ENCODE assay signal across 12 mouse cellular contexts in the genomic region with DNA sequence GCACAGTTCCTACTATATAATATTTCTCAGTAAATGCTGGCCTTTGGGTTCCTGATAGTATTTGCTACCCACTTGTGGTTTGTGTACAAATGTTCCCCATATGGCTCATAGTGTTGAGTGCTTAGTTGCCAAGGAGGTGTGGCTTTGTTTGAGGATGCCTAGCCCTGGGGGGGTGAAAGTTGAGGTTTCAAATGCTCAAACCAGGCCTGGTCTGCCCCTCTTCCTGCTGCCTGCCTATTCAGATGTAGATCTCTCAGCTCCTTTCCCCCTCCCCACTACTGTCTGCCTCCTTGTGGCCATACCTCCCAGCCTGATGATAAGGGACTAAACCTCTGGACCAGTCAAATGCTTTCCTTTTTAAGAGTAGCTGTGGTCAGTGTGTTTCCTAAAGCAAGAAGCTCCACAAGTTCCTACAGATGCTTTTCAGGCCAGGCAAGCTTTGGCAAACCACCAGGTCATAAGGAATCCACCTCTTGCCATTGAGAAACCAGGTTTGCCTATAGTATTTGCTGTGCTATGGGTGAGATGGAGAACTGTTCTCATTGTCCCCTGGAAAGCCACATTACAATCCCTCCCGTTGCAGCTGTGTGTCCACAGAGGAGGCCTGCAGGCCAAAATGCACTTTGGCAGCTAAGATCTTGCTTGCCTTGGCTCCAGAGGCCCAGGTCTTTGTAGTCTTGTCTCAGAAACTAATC.
DNase-seq lines count a peak whose midpoint lies in the region; ATAC-seq and TF ChIP-seq lines count a peak whose summit lies in the region.
"Had no signal": no experiment of that assay in that cellular context is flagged by ENCODE, and none has a peak within 500 bp of the region (broad histone marks: within the 10 kb centered on the region; RNA-seq: fewer than 3 reads in every experiment).

No protein-coding gene starts in this region.

- peak; percentile 95 for TF ChIP-seq EP300 in ES-Bruce4 (IDR thresholded peaks at IDR 0.05; ENCODE audit: insufficient read depth, low read depth, low read length)

- H3K9ac ChIP-seq in limb, embryonic 13.5 days = no peak overlapping the region
- H3K9ac ChIP-seq in ES-Bruce4 (ENCODE audit: low read depth, poor library complexity, severe bottlenecking) = no peak overlapping the region
- 0 out of 2 replicates have a peak overlapping the region, but pooled peaks have one; percentile 7 for H3K9ac ChIP-seq in embryonic facial prominence, embryonic 14.5 days (ENCODE audit: low read depth, low read length)
- H3K9ac ChIP-seq in stomach, embryonic 15.5 days = peak overlapping the region; percentile 2; the same call in 1 of the 2 replicates
- H3K9ac ChIP-seq: neural tube, embryonic 15.5 days had no signal

- TF ChIP-seq POLR2A in ES-Bruce4 (IDR thresholded peaks at IDR 0.05; ENCODE audit: insufficient read depth, low read length) = no peak

- no peak for DNase-seq in limb, embryonic 10.5 days (ENCODE audit: low spot score)
- DNase-seq in embryonic facial prominence, embryonic 14.5 days (ENCODE audit: low spot score) = no peak
- no peak for DNase-seq in MN1 (ENCODE audit: low spot score)
- no peak for DNase-seq in adrenal gland, postnatal 10 days
- DNase-seq: cerebellum, adult 2 months; thymus, postnatal 25 days had no signal

- TF ChIP-seq CTCF in ES-Bruce4 (IDR thresholded peaks at IDR 0.05; ENCODE audit: low read depth, low read length) = no peak

- no peaks in the 10 kb centered on the region for H3K36me3 ChIP-seq in limb, embryonic 13.5 days
- no peaks in the 10 kb centered on the region for H3K36me3 ChIP-seq in limb, embryonic 10.5 days
- H3K36me3 ChIP-seq in ES-Bruce4 (ENCODE audit: control insufficient read depth, insufficient read depth, low read length, poor library complexity, severe bottlenecking) = no peaks in the 10 kb centered on the region
- no peaks in the 10 kb centered on the region for H3K36me3 ChIP-seq in embryonic facial prominence, embryonic 14.5 days (ENCODE audit: control insufficient read depth, insufficient read depth, low read length)
- no peaks in the 10 kb centered on the region for H3K36me3 ChIP-seq in stomach, embryonic 15.5 days
- H3K36me3 ChIP-seq: midbrain, embryonic 10.5 days; neural tube, embryonic 15.5 days had no signal

- ATAC-seq in limb, embryonic 13.5 days (ENCODE audit: low FRiP score, low read depth) = no peak
- no peak for ATAC-seq in embryonic facial prominence, embryonic 14.5 days (ENCODE audit: low read depth)
- ATAC-seq in stomach, embryonic 15.5 days (ENCODE audit: insufficient read depth, low FRiP score, low read depth) = no peak
- ATAC-seq: Patski had no signal

- H3K4me3 ChIP-seq in limb, embryonic 13.5 days = no peak overlapping the region
- no peak overlapping the region for H3K4me3 ChIP-seq in limb, embryonic 10.5 days
- no peak overlapping the region for H3K4me3 ChIP-seq in ES-Bruce4 (ENCODE audit: low read depth, low read length)
- no peak overlapping the region for H3K4me3 ChIP-seq in embryonic facial prominence, embryonic 14.5 days (ENCODE audit: low read depth, low read length)
- no peak overlapping the region for H3K4me3 ChIP-seq in stomach, embryonic 15.5 days (replicated peaks)
- H3K4me3 ChIP-seq: midbrain, embryonic 10.5 days; neural tube, embryonic 15.5 days had no signal

- peaks cover 20% of the 10 kb centered on the region for H3K4me1 ChIP-seq in limb, embryonic 13.5 days
- H3K4me1 ChIP-seq in limb, embryonic 10.5 days = peaks cover 21% of the 10 kb centered on the region
- H3K4me1 ChIP-seq in ES-Bruce4 (ENCODE audit: control insufficient read depth, insufficient read depth, low read length) = peaks cover 3% of the 10 kb centered on the region
- H3K4me1 ChIP-seq in embryonic facial prominence, embryonic 14.5 days (ENCODE audit: control insufficient read depth, insufficient read depth, low read length) = peaks cover 13% of the 10 kb centered on the region
- peaks cover 5% of the 10 kb centered on the region; the same call in 1 of the 2 replicates for H3K4me1 ChIP-seq in stomach, embryonic 15.5 days
- H3K4me1 ChIP-seq: neural tube, embryonic 15.5 days had no signal

- 30% methylated on average over 1 of the region's 1 CpGs for WGBS in limb, embryonic 13.5 days
- WGBS in limb, embryonic 10.5 days = 28% methylated on average over 1 of the region's 1 CpGs
- WGBS in embryonic facial prominence, embryonic 14.5 days = 36% methylated on average over 1 of the region's 1 CpGs
- 26% methylated on average over 1 of the region's 1 CpGs for WGBS in stomach, embryonic 15.5 days

- H3K27ac ChIP-seq in limb, embryonic 13.5 days = 0 out of 2 replicates have a peak overlapping the region, but pooled peaks have one; percentile 33
- no peak overlapping the region for H3K27ac ChIP-seq in limb, embryonic 10.5 days
- peak overlapping the region; percentile 75 for H3K27ac ChIP-seq in ES-Bruce4 (ENCODE audit: insufficient read depth, low read length)
- H3K27ac ChIP-seq in embryonic facial prominence, embryonic 14.5 days (replicated peaks; ENCODE audit: low read depth, low read length) = 0 out of 2 replicates have a peak overlapping the region, but pooled peaks have one; percentile 23
- peak overlapping the region; percentile 31; the same call in 1 of the 2 replicates for H3K27ac ChIP-seq in stomach, embryonic 15.5 days
- H3K27ac ChIP-seq: midbrain, embryonic 10.5 days; neural tube, embryonic 15.5 days had no signal

- no peaks in the 10 kb centered on the region for H3K9me3 ChIP-seq in limb, embryonic 13.5 days
- no peaks in the 10 kb centered on the region for H3K9me3 ChIP-seq in limb, embryonic 10.5 days (replicated peaks)
- 0 out of 2 replicates have a peak, but pooled peaks cover 3% of the 10 kb centered on the region for H3K9me3 ChIP-seq in ES-Bruce4 (replicated peaks; ENCODE audit: control insufficient read depth, insufficient read depth, low read length, poor library complexity, severe bottlenecking)
- no peaks in the 10 kb centered on the region for H3K9me3 ChIP-seq in embryonic facial prominence, embryonic 14.5 days (ENCODE audit: control insufficient read depth, low read length)
- no peaks in the 10 kb centered on the region for H3K9me3 ChIP-seq in stomach, embryonic 15.5 days
- H3K9me3 ChIP-seq: midbrain, embryonic 10.5 days; neural tube, embryonic 15.5 days had no signal

- no peaks in the 10 kb centered on the region for H3K27me3 ChIP-seq in limb, embryonic 13.5 days
- H3K27me3 ChIP-seq in limb, embryonic 10.5 days (ENCODE audit: low read depth, poor library complexity, severe bottlenecking) = no peaks in the 10 kb centered on the region
- no peaks in the 10 kb centered on the region for H3K27me3 ChIP-seq in ES-Bruce4 (ENCODE audit: control insufficient read depth, insufficient read depth, low read length, poor library complexity, severe bottlenecking)
- no peaks in the 10 kb centered on the region for H3K27me3 ChIP-seq in embryonic facial prominence, embryonic 14.5 days (replicated peaks; ENCODE audit: control insufficient read depth, insufficient read depth, low read length)
- H3K27me3 ChIP-seq in stomach, embryonic 15.5 days (replicated peaks) = no peaks in the 10 kb centered on the region
- H3K27me3 ChIP-seq: neural tube, embryonic 15.5 days; Patski had no signal

- no peak overlapping the region for H3K4me2 ChIP-seq in limb, embryonic 13.5 days (replicated peaks)
- H3K4me2 ChIP-seq in embryonic facial prominence, embryonic 14.5 days (ENCODE audit: low read depth, low read length) = no peak overlapping the region
- no peak overlapping the region for H3K4me2 ChIP-seq in stomach, embryonic 15.5 days
- H3K4me2 ChIP-seq: neural tube, embryonic 15.5 days had no signal

Comparison
In these comparisons a context has a peak if more than half of its experiments do, and no peak if none do; other contexts are left out.
1. H3K9ac ChIP-seq: peak in embryonic facial prominence, embryonic 14.5 days (single experiment) and stomach, embryonic 15.5 days (single experiment); none in limb, embryonic 13.5 days (single experiment) and ES-Bruce4 (single experiment).